Mouse (Mus musculus) ES-Bruce4 (cell line): ENCODE results near the gene Hsf2bp.

Experiments used
- EP300 ChIP-seq: IDR thresholded peaks from 2 replicates; pipeline ENCODE4 v1.6.1; 2011; ENCODE audit warnings: low read depth, low read length; ENCODE audit not compliant: insufficient read depth
- POLR2A ChIP-seq: IDR thresholded peaks from one replicate; pipeline ENCODE4 v1.8.1; 2011; ENCODE audit warnings: low read length; ENCODE audit not compliant: insufficient read depth

DNA sequence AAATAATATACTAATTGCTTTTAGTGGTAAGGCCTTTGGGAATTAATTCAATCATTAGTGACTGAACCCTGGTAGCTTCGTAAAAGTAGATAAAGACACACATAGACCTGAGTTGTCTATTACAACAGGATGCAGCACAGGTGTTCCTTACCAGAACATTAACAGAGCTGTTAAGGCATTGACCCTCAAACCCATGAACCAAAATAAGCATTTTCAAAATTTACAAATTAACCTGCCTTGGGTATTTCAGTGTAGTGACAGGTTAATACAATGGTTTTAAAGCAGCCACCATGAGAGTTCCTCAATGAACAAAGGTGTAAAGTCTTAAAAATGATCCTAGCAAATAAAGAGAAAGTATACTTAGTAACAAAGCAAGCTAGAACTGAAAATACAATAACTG, 69.6 kb downstream of the Hsf2bp start:
- TF ChIP-seq POLR2A (no peak), EP300 (no peak)
